Mouse (Mus musculus) C2C12 (cell line): ENCODE data around the gene Tmem38a. TPM values are rescaled to one million over a fixed set of nuclear protein-coding genes. Genes with fewer than 3 reads are reported as not detected.

Experiments used
- H3K27me3 ChIP-seq: one replicate; pipeline ENCODE4 v1.6.1; 2011; ENCODE audit not compliant: control insufficient read depth, insufficient read depth, insufficient read length
- H3K36me3 ChIP-seq: one replicate; pipeline ENCODE4 v1.6.1; 2011; ENCODE audit not compliant: control insufficient read depth, insufficient read depth
- H3K4me3 ChIP-seq: one replicate; pipeline ENCODE4 v1.5.1; 2011; ENCODE audit warnings: mild to moderate bottlenecking, control low read depth; ENCODE audit not compliant: poor library complexity, insufficient read depth, severe bottlenecking
- H3K79me2 ChIP-seq: one replicate; pipeline ENCODE4 v1.6.1; 2011; ENCODE audit not compliant: control insufficient read depth, insufficient read depth
- H3K79me3 ChIP-seq: one replicate; pipeline ENCODE4 v1.6.1; 2011; ENCODE audit warnings: low read depth, control low read depth
- H3ac ChIP-seq: one replicate; pipeline ENCODE3; 2011; ENCODE audit warnings: low read depth; ENCODE audit not compliant: control insufficient read depth, insufficient read length
- CEBPB ChIP-seq: IDR thresholded peaks from one replicate; pipeline ENCODE4 v1.6.1; 2011; ENCODE audit warnings: low read depth, mild to moderate bottlenecking, control low read depth, moderate library complexity
- CTCF ChIP-seq: IDR thresholded peaks from one replicate; pipeline ENCODE4 v1.5.1; 2011; ENCODE audit not compliant: control insufficient read depth, insufficient read depth, insufficient read length
- FOSL1 ChIP-seq: IDR thresholded peaks from one replicate; pipeline ENCODE4 v1.8.0; 2011; ENCODE audit warnings: mild to moderate bottlenecking, low read length; ENCODE audit not compliant: poor library complexity, insufficient read depth, severe bottlenecking
- MAX ChIP-seq: IDR thresholded peaks from one replicate; pipeline ENCODE4 v1.6.1; 2011; ENCODE audit warnings: mild to moderate bottlenecking, control low read depth
- MYOD1 ChIP-seq: IDR thresholded peaks from one replicate; pipeline ENCODE4 v1.6.1; 2011; ENCODE audit warnings: low read depth; ENCODE audit not compliant: control insufficient read depth, insufficient read length
- MYOG ChIP-seq: IDR thresholded peaks from one replicate; pipeline ENCODE4 v1.6.1; 2011; ENCODE audit not compliant: control insufficient read depth, insufficient read length; ENCODE audit errors: extremely low read depth
- USF1 ChIP-seq: IDR thresholded peaks from one replicate; pipeline ENCODE4 v1.6.1; 2011; ENCODE audit warnings: low read depth, mild to moderate bottlenecking, control low read depth, moderate library complexity
- long read RNA-seq, 2 experiments: library from polyadenylated mRNA; unstranded; transcript quantifications; one replicate each; pipeline ENCODE4 v2.0.0; 2019 to 2020
- polyA plus RNA-seq: library from polyadenylated mRNA; unstranded; fragments of >200 nt; fragmentation: generic; extraction: Trizol; gene quantifications from one replicate; pipeline ENCODE4 v1.2.1, GENCODE M21; 2012; ENCODE audit warnings: missing spikeins

Tmem38a gene
- 16.5 TPM for polyA plus RNA-seq
- long read RNA-seq, experiment 1, transcript Tmem38a-201 (6 exons, 2,124 nt), result major isoform, 23 of 35 reads
- long read RNA-seq, experiment 1, partial matches to known transcripts, result 7 of 35 reads
- long read RNA-seq, experiment 1, other reads (novel, unspliced or antisense), result 4 of 35 reads
- long read RNA-seq, experiment 2, transcript Tmem38a-202 (5 exons, 820 nt), result minor isoform, 7 of 52 reads
- long read RNA-seq, experiment 2, transcript Tmem38a-201 (6 exons, 2,124 nt), result major isoform, 38 of 52 reads
- long read RNA-seq, experiment 2, partial matches to known transcripts, result 0 of 52 reads
- long read RNA-seq, experiment 2, other reads (novel, unspliced or antisense), result 7 of 52 reads

GRCm38 (mm10) chr8:72571611-72572473 is at the start of gene Tmem38a:
TSS of gene Tmem38a (plus strand) at chr8:72572055.
- peaks cover 24% of the 10 kb centered on the region for H3K36me3 ChIP-seq
- no peaks in the 10 kb centered on the region for H3K27me3 ChIP-seq
- no peak for TF ChIP-seq MAX
- no peak for TF ChIP-seq CEBPB
- no peak for TF ChIP-seq CTCF
- TF ChIP-seq MYOG, result no peak
- TF ChIP-seq USF1, result no peak
- TF ChIP-seq MYOD1, result no peak
- no peak for TF ChIP-seq FOSL1
- H3K79me2 ChIP-seq, result peaks cover 33% of the 10 kb centered on the region
- peaks cover 16% of the 10 kb centered on the region for H3K79me3 ChIP-seq
- peak within 1 kb of the TSS; percentile 61 for H3ac ChIP-seq
- H3K4me3 ChIP-seq, result peak within 1 kb of the TSS; percentile 52

GRCm38 (mm10) chr8:72532103-72532502 is 39.8 kb upstream of the Tmem38a start:
- no peaks in the 10 kb centered on the region for H3K27me3 ChIP-seq
- peaks cover 9% of the 10 kb centered on the region for H3K36me3 ChIP-seq
- no peak overlapping the region for H3ac ChIP-seq
- no peak overlapping the region for H3K4me3 ChIP-seq
- no peak for TF ChIP-seq MAX
- TF ChIP-seq FOSL1, result no peak
- no peak for TF ChIP-seq MYOG
- TF ChIP-seq CTCF, result no peak
- no peak for TF ChIP-seq USF1
- no peak for TF ChIP-seq MYOD1
- no peak for TF ChIP-seq CEBPB
- peaks cover 99% of the 10 kb centered on the region for H3K79me2 ChIP-seq
- H3K79me3 ChIP-seq, result peaks cover 88% of the 10 kb centered on the region

- TF ChIP-seq CEBPB (no peak), CTCF (no peak), USF1 (no peak), MYOG (no peak), FOSL1 (no peak), MYOD1 (no peak), MAX (no peak)
- H3K79me3 ChIP-seq, result peaks cover 90% of the 10 kb centered on the region
- peaks cover 99% of the 10 kb centered on the region for H3K79me2 ChIP-seq
- H3ac ChIP-seq, result no peak overlapping the region
- H3K4me3 ChIP-seq, result no peak overlapping the region
- peaks cover 9% of the 10 kb centered on the region for H3K36me3 ChIP-seq
- no peaks in the 10 kb centered on the region for H3K27me3 ChIP-seq
These were observed 37.0 kb upstream of the Tmem38a start for GRCm38 (mm10) chr8:72534888-72535287.

- H3K36me3 ChIP-seq, result peaks cover 15% of the 10 kb centered on the region
- H3K27me3 ChIP-seq, result no peaks in the 10 kb centered on the region
- H3K79me2 ChIP-seq, result peaks cover 100% of the 10 kb centered on the region
- no peak for TF ChIP-seq MYOG
- no peak for TF ChIP-seq MAX
- TF ChIP-seq USF1, result no peak
- TF ChIP-seq CTCF, result no peak
- no peak for TF ChIP-seq FOSL1
- no peak for TF ChIP-seq MYOD1
- TF ChIP-seq CEBPB, result no peak
- H3ac ChIP-seq, result no peak overlapping the region
- H3K79me3 ChIP-seq, result peaks cover 92% of the 10 kb centered on the region
- no peak overlapping the region for H3K4me3 ChIP-seq
These were observed 32.6 kb upstream of the Tmem38a start for GRCm38 (mm10) chr8:72539234-72539633.

- Histone ChIP-seq H3K27me3 (no peaks in the 10 kb centered on the region), H3K36me3 (peaks cover 22% of the 10 kb centered on the region), H3ac (peak overlapping the region; percentile 94), H3K79me2 (peaks cover 81% of the 10 kb centered on the region), H3K4me3 (peak overlapping the region; percentile 97), H3K79me3 (peaks cover 62% of the 10 kb centered on the region)
- TF ChIP-seq USF1 (no peak), MYOG (no peak), MYOD1 (no peak), MAX (no peak), CEBPB (no peak), CTCF (no peak), FOSL1 (no peak)
These were observed 24.6 kb upstream of the Tmem38a start for GRCm38 (mm10) chr8:72547122-72547801.
